Mouse (Mus musculus) liver, embryonic 16.5 days (tissue): ENCODE measurements around the gene Gm48551. TPM values are rescaled to one million over a fixed set of nuclear protein-coding genes. Genes with fewer than 3 reads are reported as not detected.

Experiments
- ATAC-seq: fragments of 200-750 bp; cut with Nextera tagmentation; 2 replicates; pipeline ENCODE4 v1.8.0; 2017; ENCODE audit warnings: low read depth, mild to moderate bottlenecking, moderate number of reproducible peaks, moderate library complexity
- H3K27ac ChIP-seq: fragments of 300-500 bp; sonication (generic); 2 replicates; pipeline ENCODE4 v1.5.1; 2014; ENCODE audit warnings: mild to moderate bottlenecking, low read length
- H3K27me3 ChIP-seq: fragments of 300-500 bp; sonication (generic); 2 replicates; pipeline ENCODE4 v1.6.1; 2014; ENCODE audit warnings: low read depth, low read length, mixed read lengths; ENCODE audit not compliant: control insufficient read depth, insufficient read depth
- H3K36me3 ChIP-seq: fragments of 300-500 bp; sonication (generic); 2 replicates; pipeline ENCODE4 v1.6.1; 2014; ENCODE audit warnings: mild to moderate bottlenecking; ENCODE audit not compliant: control insufficient read depth, insufficient read depth
- H3K4me1 ChIP-seq: fragments of 300-500 bp; sonication (generic); 2 replicates; pipeline ENCODE4 v1.6.1; 2014; ENCODE audit warnings: low read depth, low read length, mixed read lengths; ENCODE audit not compliant: control insufficient read depth
- H3K4me2 ChIP-seq: fragments of 300-500 bp; sonication (generic); 2 replicates; pipeline ENCODE4 v1.6.1; 2014; ENCODE audit warnings: low read depth, low read length, mixed read lengths
- H3K4me3 ChIP-seq: fragments of 300-500 bp; sonication (generic); 2 replicates; pipeline ENCODE4 v1.5.1; 2014; ENCODE audit warnings: low read depth, mild to moderate bottlenecking, low read length
- H3K9ac ChIP-seq: fragments of 300-500 bp; sonication (generic); 2 replicates; pipeline ENCODE4 v1.6.1; 2014; ENCODE audit warnings: low read depth, low read length
- H3K9me3 ChIP-seq: fragments of 300-500 bp; sonication (generic); replicated peaks from 2 replicates; pipeline ENCODE4 v1.6.1; 2016; ENCODE audit warnings: low read length; ENCODE audit not compliant: control insufficient read depth
- WGBS: fragments of 180-500 bp; shearing (Covaris S2); extraction: QIAGEN DNeasy Blood & Tissue Kit; methylation state at CpG from one replicate; pipeline ENCODE4 v1.1.7; 2014; ENCODE audit not compliant: insufficient replicate concordance; 5-methylcytosine and 5-hydroxymethylcytosine counted together
- polyA plus RNA-seq: library from polyadenylated mRNA; unstranded; fragments of >200 nt; fragmentation: Nextera tagmentation; extraction: Ambion mirVana; gene quantifications from 2 replicates; pipeline ENCODE4 v1.2.1, GENCODE M21; 2015

Gene Gm48551
- polyA plus RNA-seq, 1 experiment from 2014 or later: 0.55 TPM

DNA sequence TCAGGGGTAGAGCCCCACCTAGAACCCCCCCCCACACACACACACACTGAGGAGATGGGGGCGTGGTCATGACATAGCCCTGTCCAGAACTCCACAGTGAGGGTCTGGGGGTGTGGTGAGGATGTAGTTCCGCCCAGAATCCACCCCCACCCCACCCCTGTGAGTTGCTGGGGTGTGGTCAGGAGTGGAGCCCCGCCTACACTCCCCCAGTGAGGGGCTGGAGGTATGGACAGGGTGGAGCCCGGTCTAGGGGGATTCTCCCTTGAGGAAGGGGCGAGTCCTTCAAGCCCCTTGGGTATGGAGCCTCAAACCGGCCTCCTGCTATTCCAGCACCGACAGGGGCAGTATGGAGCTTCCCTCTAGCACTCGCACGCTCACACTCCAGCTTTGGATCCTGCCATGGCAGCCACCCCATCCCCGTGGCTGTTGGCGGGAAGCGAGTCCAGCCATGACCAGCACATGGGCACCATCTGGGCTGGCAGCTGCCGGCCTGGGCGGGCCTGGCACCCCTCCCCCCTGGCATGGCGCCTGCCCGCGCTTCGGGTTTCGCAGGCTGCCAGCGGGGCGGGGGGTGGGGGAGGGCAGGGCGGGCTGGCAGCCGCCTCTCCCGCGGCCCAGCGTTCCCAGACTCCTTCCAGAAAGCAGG lies 32.4 kb downstream of the Gm48551 start:
- Histone ChIP-seq H3K9me3 (no peaks in the 10 kb centered on the region), H3K4me1 (peaks cover 40% of the 10 kb centered on the region), H3K36me3 (no peaks in the 10 kb centered on the region), H3K27me3 (no peaks in the 10 kb centered on the region), H3K27ac (no peak overlapping the region), H3K4me2 (peak overlapping the region; percentile 70), H3K9ac (peak overlapping the region; percentile 21), H3K4me3 (peak overlapping the region; percentile 47)
- 4% methylated on average over 25 of the region's 26 CpGs for WGBS
- ATAC-seq: peak; percentile 8

DNA sequence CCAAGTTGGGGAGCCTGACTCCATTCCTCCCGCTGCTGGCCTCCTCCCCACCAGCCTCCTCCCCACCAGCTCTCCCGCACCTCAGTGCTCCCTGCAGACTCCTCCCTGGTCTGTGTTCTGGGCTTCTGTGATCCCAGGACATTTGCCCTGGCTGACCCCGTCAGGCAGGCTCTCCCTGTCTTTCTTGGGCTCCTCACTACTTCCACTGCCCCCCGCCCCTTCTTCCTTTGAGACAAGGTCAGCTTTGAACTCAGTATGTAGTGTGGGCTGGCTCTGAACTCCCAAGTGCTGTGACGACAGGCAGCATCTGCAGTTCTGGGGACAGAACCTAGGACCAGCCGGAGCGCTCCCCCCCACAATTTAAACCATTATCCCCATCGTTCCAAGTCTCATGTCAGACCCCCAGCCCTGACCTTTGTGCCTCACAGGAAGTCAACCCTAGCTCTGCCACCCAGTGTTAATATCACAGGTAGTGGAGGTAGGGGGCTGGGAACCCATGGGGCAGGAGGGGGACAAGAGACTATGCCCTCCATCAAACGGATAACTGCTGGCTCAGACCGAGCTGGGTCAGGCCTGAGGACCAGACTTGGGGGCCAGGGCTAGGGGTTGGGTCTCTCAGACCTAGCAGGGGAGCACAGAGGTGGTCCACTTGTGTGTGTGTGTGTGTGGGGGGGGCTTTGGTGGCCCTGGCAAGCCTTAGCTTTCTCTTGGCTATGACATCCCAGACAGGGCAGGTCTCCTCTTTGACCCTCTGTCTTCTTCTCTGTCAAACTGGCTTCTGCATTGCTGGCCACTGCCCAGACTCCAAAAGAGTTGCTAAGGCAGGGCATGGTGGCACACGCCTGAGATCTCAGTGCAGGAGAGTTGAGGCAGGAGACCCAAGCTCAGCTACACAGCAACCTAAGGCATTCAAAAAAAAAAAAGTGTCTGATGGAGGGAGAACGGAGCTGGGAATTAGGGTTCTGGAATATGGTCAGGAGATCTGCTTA lies 33.3 kb downstream of the Gm48551 start:
- ATAC-seq: no peak
- H3K27ac ChIP-seq: no peak overlapping the region

DNA sequence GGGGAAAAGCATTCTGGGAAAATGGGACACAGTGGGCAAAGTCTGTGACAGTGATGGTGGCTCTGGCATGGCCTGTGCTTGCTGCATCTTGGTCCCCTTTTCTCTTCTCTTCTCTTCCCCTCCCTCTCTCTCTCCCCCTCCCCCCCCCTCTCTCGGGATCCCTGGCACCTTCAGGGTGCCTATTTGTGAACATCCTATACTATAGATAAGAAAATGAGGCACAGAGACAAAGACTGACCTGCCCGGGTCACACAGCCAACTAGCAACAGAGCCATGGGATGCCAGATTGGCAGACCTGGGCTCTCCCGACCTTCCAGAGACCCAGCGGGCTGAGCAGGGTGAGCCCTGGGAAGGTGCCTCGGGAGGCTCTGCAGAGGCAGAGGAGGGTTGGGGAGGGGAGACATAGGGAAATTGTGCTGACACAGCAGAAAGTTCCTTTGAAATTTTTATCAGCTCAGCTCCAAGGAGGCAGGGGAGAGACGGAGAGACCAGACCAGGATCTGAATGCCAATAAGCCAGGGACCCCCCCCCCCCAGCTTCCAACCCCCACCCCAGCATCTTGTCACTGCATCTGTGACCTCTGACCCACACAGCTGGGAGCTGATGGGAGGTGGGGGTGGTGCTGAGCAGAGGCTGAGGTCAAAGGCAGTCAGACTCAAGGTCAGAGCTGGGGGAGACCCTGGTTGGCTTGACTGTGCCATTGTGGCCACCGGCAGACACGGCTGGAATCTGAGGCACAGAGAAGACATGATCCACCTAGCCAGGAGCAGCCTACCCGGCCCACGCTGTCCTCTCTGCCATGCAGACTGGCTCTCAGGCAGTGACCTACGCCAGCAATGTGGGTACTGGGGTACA lies 34.2 kb downstream of the Gm48551 start:
- Histone ChIP-seq H3K4me2 (no peak overlapping the region), H3K4me1 (peaks cover 23% of the 10 kb centered on the region), H3K9ac (no peak overlapping the region), H3K4me3 (no peak overlapping the region), H3K36me3 (no peaks in the 10 kb centered on the region), H3K27ac (no peak overlapping the region), H3K9me3 (no peaks in the 10 kb centered on the region), H3K27me3 (no peaks in the 10 kb centered on the region)
- no peak for ATAC-seq
- WGBS: 50% methylated on average over 11 of the region's 11 CpGs

More for the DNA sequence above, 33.3 kb downstream of the Gm48551 start:
- Histone ChIP-seq H3K4me1 (peaks cover 32% of the 10 kb centered on the region), H3K9ac (peak overlapping the region; percentile 21), H3K36me3 (no peaks in the 10 kb centered on the region), H3K27me3 (no peaks in the 10 kb centered on the region), H3K4me3 (peak overlapping the region; percentile 47), H3K9me3 (no peaks in the 10 kb centered on the region), H3K4me2 (peak overlapping the region; percentile 70)
- 47% methylated on average over 12 of the region's 12 CpGs for WGBS

DNA sequence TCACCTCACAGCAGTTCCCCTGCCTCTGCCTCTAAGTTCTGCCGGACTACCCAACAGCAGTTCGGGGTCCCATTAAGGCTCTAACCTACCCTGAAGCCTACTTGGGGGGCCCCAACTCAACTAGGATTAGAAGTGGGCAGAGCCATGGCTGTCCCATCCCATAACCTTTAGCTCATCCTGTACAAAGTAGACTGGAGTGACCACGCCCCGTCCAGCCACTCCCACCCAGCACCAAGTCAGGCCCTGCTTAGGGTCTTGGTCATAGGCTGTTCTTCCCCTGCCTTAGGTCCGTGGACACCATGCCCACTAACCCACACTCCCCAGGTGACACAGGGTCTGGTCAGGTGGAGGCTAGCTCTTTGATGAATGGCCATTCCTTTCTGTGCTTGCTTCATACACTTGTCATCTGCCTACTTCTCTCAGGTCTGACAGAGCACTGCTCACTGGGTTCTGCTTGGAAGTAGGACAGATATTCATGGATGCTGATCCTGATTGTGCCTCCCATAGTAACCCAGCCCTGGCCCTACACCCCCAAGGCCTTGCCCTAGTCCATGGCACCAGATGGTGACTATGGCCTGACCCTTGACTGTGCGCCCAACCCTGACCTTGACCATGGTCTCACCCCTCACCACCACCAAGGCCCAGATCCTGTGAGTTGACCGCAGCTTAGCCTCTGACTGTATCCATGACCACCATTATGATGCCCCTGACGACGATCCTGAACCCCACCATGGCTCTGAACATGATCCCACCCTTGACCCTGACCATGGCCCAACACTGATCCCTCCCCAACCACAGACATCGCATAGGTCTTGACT lies 35.1 kb downstream of the Gm48551 start:
- Histone ChIP-seq H3K9me3 (no peaks in the 10 kb centered on the region), H3K27me3 (peaks cover 5% of the 10 kb centered on the region), H3K4me3 (no peak overlapping the region), H3K36me3 (no peaks in the 10 kb centered on the region), H3K27ac (no peak overlapping the region), H3K4me1 (peaks cover 17% of the 10 kb centered on the region), H3K9ac (no peak overlapping the region), H3K4me2 (no peak overlapping the region)
- no peak for ATAC-seq
- 70% methylated on average over 10 of the region's 10 CpGs for WGBS

DNA sequence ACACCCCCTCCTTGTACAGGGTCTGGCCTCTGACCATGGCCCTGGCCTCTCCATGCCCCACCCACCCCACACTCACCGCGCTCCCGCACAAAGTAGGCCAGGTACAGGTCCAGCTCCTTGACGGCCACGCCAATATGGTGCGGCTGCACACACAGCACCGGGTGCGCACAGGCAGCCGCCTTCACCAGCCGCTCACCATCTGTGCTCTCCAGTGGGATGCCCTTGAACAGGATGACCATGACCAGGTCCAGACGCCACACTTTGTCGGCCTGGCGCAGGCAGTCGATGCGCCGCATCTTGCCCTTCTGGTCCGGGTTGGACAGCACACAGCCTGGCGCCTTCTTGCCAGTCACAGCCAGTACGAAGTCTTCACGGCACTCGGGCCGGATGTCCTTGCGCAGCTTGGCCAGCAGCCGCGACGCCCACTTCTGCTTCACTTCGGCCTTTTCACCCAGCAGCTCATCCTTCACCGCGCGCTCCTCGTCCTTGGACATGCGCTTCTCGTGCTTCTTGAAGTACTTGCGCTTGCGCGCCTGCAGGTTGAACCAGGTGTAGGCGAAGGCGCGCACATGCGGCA lies 36.0 kb downstream of the Gm48551 start:
- no peak overlapping the region for H3K27ac ChIP-seq
- no peak overlapping the region for H3K4me2 ChIP-seq
- H3K9ac ChIP-seq: no peak overlapping the region
- H3K9me3 ChIP-seq: no peaks in the 10 kb centered on the region
- no peak for ATAC-seq
- H3K4me1 ChIP-seq: peaks cover 10% of the 10 kb centered on the region
- 86% methylated on average over 40 of the region's 40 CpGs for WGBS
- no peak overlapping the region for H3K4me3 ChIP-seq
- peaks cover 15% of the 10 kb centered on the region for H3K27me3 ChIP-seq
- no peaks in the 10 kb centered on the region for H3K36me3 ChIP-seq

DNA sequence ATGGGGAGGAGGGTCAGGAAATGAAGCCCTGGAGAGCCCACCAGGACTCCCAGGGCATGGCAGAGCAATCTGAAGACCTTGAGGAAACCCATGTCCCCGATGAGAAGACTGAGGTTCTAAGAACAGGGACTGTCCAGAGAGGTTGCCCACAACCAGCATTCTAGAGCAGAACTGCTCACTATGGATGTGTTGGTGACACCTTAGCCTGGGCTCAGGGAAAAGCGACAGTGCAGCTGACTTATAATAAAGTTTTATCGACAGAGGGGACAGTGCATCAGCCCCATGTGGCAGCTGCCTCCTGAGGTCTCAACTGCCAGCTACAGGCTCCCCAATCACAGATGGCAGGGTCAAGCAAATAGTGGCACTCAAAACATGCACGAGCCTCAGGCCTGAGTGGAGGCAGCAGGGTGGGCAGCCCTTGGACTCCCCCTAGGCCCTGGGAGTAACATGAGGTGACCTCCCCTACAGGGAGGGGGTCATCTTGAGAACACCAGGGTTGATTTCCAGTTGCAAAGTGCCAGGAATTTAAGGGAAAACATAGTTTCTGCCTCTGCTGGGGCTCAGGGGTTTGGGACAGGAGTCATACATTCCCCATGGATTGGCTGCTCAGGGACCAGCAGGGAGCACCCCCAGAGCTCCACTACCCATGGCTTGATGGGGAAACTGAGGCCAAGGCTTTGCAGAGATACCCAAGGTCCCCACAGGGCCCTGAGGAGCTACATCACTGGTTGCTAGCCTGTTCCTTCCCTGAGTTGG lies 37.0 kb downstream of the Gm48551 start:
- Histone ChIP-seq H3K9ac (no peak overlapping the region), H3K36me3 (no peaks in the 10 kb centered on the region), H3K27me3 (peaks cover 24% of the 10 kb centered on the region), H3K4me3 (no peak overlapping the region), H3K27ac (no peak overlapping the region), H3K4me1 (peaks cover 10% of the 10 kb centered on the region), H3K9me3 (no peaks in the 10 kb centered on the region), H3K4me2 (no peak overlapping the region)
- WGBS: 57% methylated on average over 4 of the region's 4 CpGs
- no peak for ATAC-seq

DNA sequence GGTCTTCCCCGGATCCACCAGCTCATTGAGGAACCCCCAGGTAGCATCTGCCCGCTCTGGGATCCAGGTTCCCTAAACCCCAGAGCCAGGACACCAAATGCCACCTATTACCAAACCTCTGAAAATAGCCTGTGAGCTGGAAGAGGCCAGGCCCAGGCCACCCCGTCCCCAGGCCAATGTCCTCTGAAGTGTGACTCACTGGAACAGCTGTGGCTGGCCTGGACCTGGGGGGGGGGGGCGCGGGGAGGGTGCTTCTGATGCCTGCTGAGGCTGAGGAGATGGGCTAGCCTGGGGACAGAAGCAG lies 37.5 kb downstream of the Gm48551 start:
- no peak for ATAC-seq
- WGBS: 51% methylated on average over 5 of the region's 5 CpGs
- Histone ChIP-seq H3K4me3 (no peak overlapping the region), H3K9ac (no peak overlapping the region), H3K27ac (no peak overlapping the region), H3K9me3 (no peaks in the 10 kb centered on the region), H3K4me2 (no peak overlapping the region), H3K27me3 (peaks cover 30% of the 10 kb centered on the region), H3K36me3 (no peaks in the 10 kb centered on the region), H3K4me1 (peaks cover 6% of the 10 kb centered on the region)
